Mouse (Mus musculus) intestine, postnatal 0 days (tissue): ENCODE measurements around the gene Crk. TPM values are rescaled to one million over a fixed set of nuclear protein-coding genes. Genes with fewer than 3 reads are reported as not detected.
A peak's percentile ranks its signal among the peaks of the same experiment; 100 is the strongest.

Experiments used
- ATAC-seq: fragments of 200-750 bp; cut with Nextera tagmentation; 2 replicates; pipeline ENCODE4 v1.8.0; 2017; ENCODE audit warnings: mild to moderate bottlenecking, moderate TSS enrichment, moderate library complexity
- H3K27ac ChIP-seq: fragments of 300-500 bp; sonication (generic); 2 replicates; pipeline ENCODE4 v1.5.1; 2014; ENCODE audit warnings: mild to moderate bottlenecking, low read depth, low read length, moderate library complexity
- H3K27me3 ChIP-seq: fragments of 300-500 bp; sonication (generic); replicated peaks from 2 replicates; pipeline ENCODE4 v1.6.1; 2014; ENCODE audit warnings: low read length, mixed read lengths; ENCODE audit not compliant: control insufficient read depth, insufficient read depth
- H3K36me3 ChIP-seq: fragments of 300-500 bp; sonication (generic); 2 replicates; pipeline ENCODE4 v1.6.1; 2014; ENCODE audit warnings: mild to moderate bottlenecking, moderate library complexity; ENCODE audit not compliant: control insufficient read depth, insufficient read depth
- H3K4me1 ChIP-seq: fragments of 300-500 bp; sonication (generic); replicated peaks from 2 replicates; pipeline ENCODE4 v1.6.1; 2014; ENCODE audit warnings: antibody characterized with exemption, low read length, mixed read lengths; ENCODE audit not compliant: control insufficient read depth, insufficient read depth
- H3K4me2 ChIP-seq: fragments of 300-500 bp; sonication (generic); replicated peaks from 2 replicates; pipeline ENCODE4 v1.6.1; 2014; ENCODE audit warnings: low read depth, mild to moderate bottlenecking, moderate library complexity
- H3K4me3 ChIP-seq: fragments of 300-500 bp; sonication (generic); 2 replicates; pipeline ENCODE4 v1.5.1; 2014; ENCODE audit warnings: low read depth, low read length
- H3K9ac ChIP-seq: fragments of 300-500 bp; sonication (generic); 2 replicates; pipeline ENCODE4 v1.6.1; 2014; ENCODE audit warnings: mild to moderate bottlenecking, low read depth, low read length
- H3K9me3 ChIP-seq: fragments of 300-500 bp; sonication (generic); 2 replicates; pipeline ENCODE4 v1.6.1; 2016; ENCODE audit warnings: mixed run types; ENCODE audit not compliant: control insufficient read depth
- CTCF ChIP-seq: sonication (generic); IDR thresholded peaks from 2 replicates; pipeline ENCODE4 v1.5.1; 2016; ENCODE audit warnings: low read depth, mild to moderate bottlenecking, control low read depth, antibody characterized with exemption, moderate library complexity
- WGBS: fragments of 180-500 bp; shearing (Covaris S2); extraction: QIAGEN DNeasy Blood & Tissue Kit; methylation state at CpG from one replicate; pipeline ENCODE4 v1.1.7; 2014; 5-methylcytosine and 5-hydroxymethylcytosine counted together
- polyA plus RNA-seq: library from polyadenylated mRNA; unstranded; fragments of >200 nt; fragmentation: Nextera tagmentation; extraction: Ambion mirVana; gene quantifications from 2 replicates; pipeline ENCODE4 v1.2.1, GENCODE M21; 2015

The Crk gene
- polyA plus RNA-seq, 1 experiment from 2014 or later = 64.8 TPM

DNA sequence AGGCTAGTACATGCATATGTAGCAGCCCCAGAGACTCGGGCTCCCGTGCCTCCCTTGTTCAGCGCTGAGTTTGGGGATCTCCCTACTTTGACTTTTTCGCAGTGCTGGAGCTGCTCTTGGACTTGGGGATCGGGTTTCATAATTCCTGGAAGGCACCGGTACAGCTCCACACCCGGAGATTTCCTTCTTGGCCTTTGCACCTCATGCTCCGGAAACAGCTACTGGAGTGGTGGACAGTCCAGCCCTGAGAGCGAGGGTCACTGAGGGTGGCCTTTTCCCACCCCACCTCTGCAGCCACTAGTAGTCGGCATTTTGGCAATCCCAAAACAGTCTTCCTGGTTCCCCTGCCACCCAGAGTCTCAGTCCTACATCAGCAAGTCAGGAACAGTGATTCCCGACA lies 43.7 kb upstream of the Crk start:
- Histone ChIP-seq H3K4me1 (no peaks in the 10 kb centered on the region), H3K36me3 (peaks cover 32% of the 10 kb centered on the region; the same call in 1 of the 2 replicates), H3K9ac (no peak overlapping the region), H3K9me3 (no peaks in the 10 kb centered on the region), H3K27me3 (no peaks in the 10 kb centered on the region), H3K27ac (no peak overlapping the region), H3K4me2 (no peak overlapping the region), H3K4me3 (no peak overlapping the region)
- no peak for TF ChIP-seq CTCF
- WGBS = 52% methylated on average over 11 of the region's 11 CpGs
- ATAC-seq = no peak

DNA sequence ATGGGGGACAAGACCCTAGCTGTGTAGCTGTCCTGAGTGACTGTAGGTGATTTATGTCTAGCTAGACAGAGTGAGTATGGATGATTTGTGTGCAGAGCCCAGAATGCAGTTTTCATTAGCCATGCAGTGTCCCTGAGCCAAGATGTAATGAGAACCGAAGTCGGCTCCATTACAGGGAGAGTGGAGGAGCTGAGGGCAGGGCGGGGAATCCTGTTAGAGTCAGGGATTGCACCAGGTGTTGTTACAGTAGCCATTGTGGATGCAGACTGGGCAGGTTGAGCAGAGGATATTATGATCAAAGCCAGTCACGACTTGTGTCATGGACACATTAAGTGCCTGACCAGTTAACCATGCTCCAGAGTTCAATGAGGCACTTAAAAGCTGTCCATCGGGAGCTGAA lies 35.7 kb upstream of the Crk start:
- no peak for TF ChIP-seq CTCF
- ATAC-seq = no peak
- WGBS = 85% methylated on average over 5 of the region's 5 CpGs

DNA sequence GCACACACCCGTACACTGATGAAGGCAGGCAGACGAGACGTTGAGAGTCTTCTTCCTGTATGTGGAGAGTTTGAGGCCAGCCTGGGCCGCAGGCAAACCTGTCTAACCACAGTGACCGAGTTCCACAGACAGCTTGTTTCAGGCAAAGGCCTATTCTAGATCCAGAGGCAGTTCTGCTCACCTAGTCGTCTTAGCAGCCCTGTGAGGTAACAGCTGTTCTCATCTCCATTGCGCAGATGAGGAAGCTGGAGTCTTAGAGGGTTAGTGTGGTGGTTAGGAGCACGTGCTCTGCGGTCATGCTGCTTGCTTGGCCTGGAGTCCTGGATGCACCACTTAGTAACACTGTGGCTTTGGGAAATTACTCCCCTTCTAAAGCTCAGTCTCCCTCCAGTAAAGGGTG lies 34.4 kb upstream of the Crk start:
- 69% methylated on average over 9 of the region's 9 CpGs for WGBS

More for the DNA sequence above, 35.7 kb upstream of the Crk start:
- Histone ChIP-seq H3K9ac (no peak overlapping the region), H3K9me3 (no peaks in the 10 kb centered on the region), H3K27ac (no peak overlapping the region), H3K4me1 (no peaks in the 10 kb centered on the region), H3K27me3 (no peaks in the 10 kb centered on the region), H3K36me3 (peaks cover 34% of the 10 kb centered on the region; the same call in 1 of the 2 replicates), H3K4me2 (no peak overlapping the region), H3K4me3 (no peak overlapping the region)

DNA sequence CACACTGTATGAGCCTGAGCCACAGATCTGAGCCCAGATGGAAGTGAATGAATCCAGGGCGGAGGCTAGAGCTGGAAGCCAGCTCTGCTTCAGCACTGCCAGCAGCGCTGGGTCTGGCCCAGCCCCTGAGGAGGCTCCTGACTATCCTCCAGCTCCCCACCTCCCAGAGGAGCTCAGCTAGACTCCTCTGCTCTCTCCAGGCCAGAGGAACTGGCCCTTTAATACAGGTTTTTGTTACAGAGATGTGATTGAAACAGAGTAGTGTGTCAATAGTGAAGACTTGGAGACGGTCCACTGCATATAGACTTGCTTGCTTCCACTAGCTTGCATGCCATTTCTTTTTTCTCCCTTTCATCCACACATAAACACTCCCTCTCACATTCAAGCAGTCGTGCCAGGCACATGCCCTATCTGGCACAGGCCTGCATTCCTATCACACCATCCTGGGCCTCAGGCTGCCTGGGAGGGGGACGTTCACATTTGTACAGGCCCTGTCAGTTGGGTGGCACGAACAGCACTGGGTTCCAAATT lies 31.3 kb upstream of the Crk start:
- Histone ChIP-seq H3K27me3 (no peaks in the 10 kb centered on the region), H3K4me2 (no peak overlapping the region), H3K36me3 (peaks cover 26% of the 10 kb centered on the region; the same call in 1 of the 2 replicates), H3K4me1 (peaks cover 4% of the 10 kb centered on the region; the same call in 1 of the 2 replicates), H3K9me3 (no peaks in the 10 kb centered on the region), H3K9ac (no peak overlapping the region), H3K4me3 (no peak overlapping the region), H3K27ac (no peak overlapping the region)
- 58% methylated on average over 6 of the region's 6 CpGs for WGBS
- no peak for ATAC-seq
- no peak for TF ChIP-seq CTCF

More for the DNA sequence above, 34.4 kb upstream of the Crk start:
- H3K27me3 ChIP-seq = no peaks in the 10 kb centered on the region
- H3K4me1 ChIP-seq = no peaks in the 10 kb centered on the region
- H3K4me3 ChIP-seq = no peak overlapping the region
- ATAC-seq = no peak
- no peak overlapping the region for H3K27ac ChIP-seq
- peaks cover 30% of the 10 kb centered on the region; the same call in 1 of the 2 replicates for H3K36me3 ChIP-seq
- H3K9ac ChIP-seq = no peak overlapping the region
- H3K4me2 ChIP-seq = no peak overlapping the region
- no peaks in the 10 kb centered on the region for H3K9me3 ChIP-seq
- no peak for TF ChIP-seq CTCF

DNA sequence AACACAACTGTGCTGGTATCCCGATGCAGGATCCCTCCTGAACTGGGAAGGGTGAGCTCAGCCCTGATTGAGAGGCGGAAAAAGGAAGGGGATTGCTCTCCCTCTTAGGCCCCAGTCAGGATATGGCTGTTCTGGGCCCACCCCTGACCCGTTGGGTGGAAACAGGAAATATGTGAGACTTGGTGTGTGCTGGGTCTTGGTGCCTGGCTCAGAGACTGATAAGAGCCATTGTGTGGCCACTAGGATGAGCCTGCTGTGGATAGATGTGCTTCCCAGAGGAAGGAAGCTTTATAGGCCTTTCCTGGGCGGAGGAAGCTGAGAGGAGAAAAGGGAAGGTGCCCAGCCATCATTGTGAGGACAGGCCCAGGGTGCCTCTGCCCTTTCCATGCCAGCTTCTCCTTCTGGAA lies 29.9 kb upstream of the Crk start:
- WGBS = 57% methylated on average over 4 of the region's 4 CpGs

DNA sequence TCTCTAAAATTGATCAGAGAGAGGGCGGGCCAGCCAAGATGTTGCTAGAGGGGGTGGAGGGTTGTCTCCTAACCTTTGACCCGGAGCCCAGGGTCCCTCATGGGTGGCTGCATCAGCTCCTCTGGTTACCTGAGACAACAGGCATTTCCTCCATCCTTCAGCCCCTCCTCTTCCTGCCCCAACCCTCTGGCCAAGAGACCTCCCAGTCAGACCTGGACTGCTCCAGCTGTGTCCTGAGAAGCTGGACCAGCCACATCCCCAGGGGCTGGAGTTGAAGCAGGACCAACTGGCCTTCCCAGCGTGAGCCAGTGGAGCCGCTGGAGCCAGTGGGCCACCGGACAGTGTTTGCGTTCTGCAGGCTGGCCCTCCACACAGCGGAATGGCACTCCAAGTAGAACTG lies 28.7 kb upstream of the Crk start, which contains the start of gene Myo1c:
TSS of gene Myo1c (plus strand) at position 194 of the 400 bp plus-strand sequence.
- Histone ChIP-seq H3K27ac (peak within 1 kb of the TSS; percentile 89), H3K9me3 (no peaks in the 10 kb centered on the region), H3K4me2 (peak within 1 kb of the TSS; percentile 89), H3K4me1 (peaks cover 11% of the 10 kb centered on the region), H3K4me3 (peak within 1 kb of the TSS; percentile 76), H3K27me3 (no peaks in the 10 kb centered on the region), H3K36me3 (peaks cover 12% of the 10 kb centered on the region; the same call in 1 of the 2 replicates), H3K9ac (peak within 1 kb of the TSS; percentile 75)
- no peak for TF ChIP-seq CTCF
- ATAC-seq = no peak
- WGBS = 78% methylated on average over 7 of the region's 7 CpGs

More for the DNA sequence above, 29.9 kb upstream of the Crk start:
- Histone ChIP-seq H3K4me1 (peaks cover 4% of the 10 kb centered on the region), H3K27me3 (no peaks in the 10 kb centered on the region), H3K4me3 (no peak overlapping the region), H3K9me3 (no peaks in the 10 kb centered on the region), H3K36me3 (peaks cover 20% of the 10 kb centered on the region; the same call in 1 of the 2 replicates), H3K9ac (no peak overlapping the region), H3K4me2 (no peak overlapping the region), H3K27ac (peak overlapping the region; percentile 41)
- TF ChIP-seq CTCF = no peak
- ATAC-seq = no peak
